7 mouse cellular contexts compared by ENCODE assay signal in genomic region chr10:127091507-127092396, GRCm38 (mm10). TPM values are rescaled to one million over a fixed set of nuclear protein-coding genes. Genes with fewer than 3 reads are reported as not detected.
DNase-seq lines count a peak whose midpoint lies in the region; ATAC-seq and TF ChIP-seq lines count a peak whose summit lies in the region.

No protein-coding gene starts in this region.

- no peak for TF ChIP-seq CTCF in olfactory bulb, adult 2 months (IDR thresholded peaks at IDR 0.05; ENCODE audit: insufficient read depth, low read depth, low read length)

- H3K4me1 ChIP-seq in hindbrain, embryonic 12.5 days: peaks cover 22% of the 10 kb centered on the region
- H3K4me1 ChIP-seq in liver, embryonic 13.5 days (replicated peaks): peaks cover 40% of the 10 kb centered on the region
- peaks cover 72% of the 10 kb centered on the region for H3K4me1 ChIP-seq in olfactory bulb, adult 2 months (ENCODE audit: control insufficient read depth, insufficient read depth, low read length)

- H3K9ac ChIP-seq in hindbrain, embryonic 12.5 days: peak overlapping the region; percentile 33
- H3K9ac ChIP-seq in liver, embryonic 13.5 days: no peak overlapping the region

- 9% methylated on average over 49 of the region's 51 CpGs for WGBS in hindbrain, embryonic 12.5 days
- WGBS in liver, embryonic 13.5 days (ENCODE audit: insufficient replicate concordance): 37% methylated on average over 51 of the region's 51 CpGs
- 12% methylated on average over 51 of the region's 51 CpGs for WGBS in olfactory bulb, adult 2 months

- no peaks in the 10 kb centered on the region for H3K9me3 ChIP-seq in hindbrain, embryonic 12.5 days (replicated peaks)
- H3K9me3 ChIP-seq in liver, embryonic 13.5 days (replicated peaks): no peaks in the 10 kb centered on the region

- peak; percentile 47 to 62 for DNase-seq in lung, adult 18-20 months
- no peak for DNase-seq in lung, postnatal 25 days (ENCODE audit: low spot score)
- peak; percentile 62 to 65 for DNase-seq in cerebellum, postnatal 10 days
- DNase-seq in liver, embryonic 13.5 days: peak; percentile 42

- peak; percentile 41; the same call in 1 of the 2 replicates for ATAC-seq in hindbrain, embryonic 12.5 days (ENCODE audit: low FRiP score)
- ATAC-seq in liver, embryonic 13.5 days (ENCODE audit: low read depth): peak; percentile 50
- no peak for ATAC-seq in inflammation-experienced regulatory T-cells, adult 6 months

- H3K4me2 ChIP-seq in hindbrain, embryonic 12.5 days (replicated peaks): peak overlapping the region; percentile 44
- H3K4me2 ChIP-seq in liver, embryonic 13.5 days: peak overlapping the region; percentile 44

- H3K27me3 ChIP-seq in hindbrain, embryonic 12.5 days: peaks cover 69% of the 10 kb centered on the region
- H3K27me3 ChIP-seq in liver, embryonic 13.5 days: peaks cover 35% of the 10 kb centered on the region

- TF ChIP-seq POLR2A in olfactory bulb, adult 2 months (IDR thresholded peaks at IDR 0.05; ENCODE audit: insufficient read depth, low read depth, low read length): no peak

- peak overlapping the region; percentile 18 for H3K4me3 ChIP-seq in hindbrain, embryonic 12.5 days
- H3K4me3 ChIP-seq in liver, embryonic 13.5 days (replicated peaks): no peak overlapping the region
- H3K4me3 ChIP-seq in olfactory bulb, adult 2 months (ENCODE audit: insufficient read depth, low read depth, low read length): peak overlapping the region; percentile 9

- peaks cover 30% of the 10 kb centered on the region for H3K36me3 ChIP-seq in hindbrain, embryonic 12.5 days
- peaks cover 22% of the 10 kb centered on the region for H3K36me3 ChIP-seq in liver, embryonic 13.5 days

- no peak overlapping the region for H3K27ac ChIP-seq in hindbrain, embryonic 12.5 days
- H3K27ac ChIP-seq in liver, embryonic 13.5 days: no peak overlapping the region
- H3K27ac ChIP-seq in olfactory bulb, adult 2 months (ENCODE audit: insufficient read depth, low read depth, low read length): 0 out of 2 replicates have a peak overlapping the region, but pooled peaks have one; percentile 32

RNA-seq across cellular contexts. Expression of gene Agap2, which starts 16.7 kb away (rescaled TPM):
- polyA plus RNA-seq in hindbrain, embryonic 12.5 days (2016; fragmentation: Nextera tagmentation; extraction: Ambion mirVana): 1.7 and 2.0 TPM in 2 replicates
- 0.41 and 0.85 TPM in 2 replicates for polyA plus RNA-seq in liver, embryonic 13.5 days (2015; fragmentation: Nextera tagmentation; extraction: Ambion mirVana)
- 219 TPM in 1 of 2 replicates, not detected in the other for polyA plus RNA-seq in olfactory bulb, adult 2 months (2012; ENCODE audit: insufficient read depth, insufficient read length, low replicate concordance, missing spikeins)
- 10 to 100 TPM; 25.9 to 32.1 (median 31.2) TPM for polyA plus RNA-seq in inflammation-experienced regulatory T-cells, adult 6 months (2017; shearing (Covaris generic))

RNA-seq across cellular contexts. Expression of gene Tspan31, which starts 21.7 kb away (rescaled TPM):
- 141 and 148 TPM in 2 replicates for polyA plus RNA-seq in hindbrain, embryonic 12.5 days (2016; fragmentation: Nextera tagmentation; extraction: Ambion mirVana)
- 69.4 and 77.7 TPM in 2 replicates for polyA plus RNA-seq in liver, embryonic 13.5 days (2015; fragmentation: Nextera tagmentation; extraction: Ambion mirVana)
- not detected in 2 replicates for polyA plus RNA-seq in olfactory bulb, adult 2 months (2012; ENCODE audit: insufficient read depth, insufficient read length, low replicate concordance, missing spikeins)
- polyA plus RNA-seq in inflammation-experienced regulatory T-cells, adult 6 months (2017; shearing (Covaris generic)): 100 to 1,000 TPM in 2 of 3 experiments, 10 to 100 TPM in 1; 97.8 to 134 (median 127) TPM

RNA-seq across cellular contexts. Expression of gene Cdk4, which starts 28.4 kb away (rescaled TPM):
- 1,725 and 1,814 TPM in 2 replicates for polyA plus RNA-seq in hindbrain, embryonic 12.5 days (2016; fragmentation: Nextera tagmentation; extraction: Ambion mirVana)
- polyA plus RNA-seq in liver, embryonic 13.5 days (2015; fragmentation: Nextera tagmentation; extraction: Ambion mirVana): 645 and 664 TPM in 2 replicates
- not detected in 2 replicates for polyA plus RNA-seq in olfactory bulb, adult 2 months (2012; ENCODE audit: insufficient read depth, insufficient read length, low replicate concordance, missing spikeins)
- polyA plus RNA-seq in inflammation-experienced regulatory T-cells, adult 6 months (2017; shearing (Covaris generic)): 100 to 1,000 TPM; 284 to 347 (median 295) TPM

RNA-seq across cellular contexts. Expression of gene Os9, which starts 29.2 kb away (rescaled TPM):
- polyA plus RNA-seq in hindbrain, embryonic 12.5 days (2016; fragmentation: Nextera tagmentation; extraction: Ambion mirVana): 118 TPM in 2 replicates
- 45.6 and 49.0 TPM in 2 replicates for polyA plus RNA-seq in liver, embryonic 13.5 days (2015; fragmentation: Nextera tagmentation; extraction: Ambion mirVana)
- 124 TPM in 1 of 2 replicates, not detected in the other for polyA plus RNA-seq in olfactory bulb, adult 2 months (2012; ENCODE audit: insufficient read depth, insufficient read length, low replicate concordance, missing spikeins)
- 10 to 100 TPM; 61.9 to 81.5 (median 75.8) TPM for polyA plus RNA-seq in inflammation-experienced regulatory T-cells, adult 6 months (2017; shearing (Covaris generic))

RNA-seq across cellular contexts. Expression of gene March9, which starts 31.8 kb away (rescaled TPM):
- 5.4 and 6.1 TPM in 2 replicates for polyA plus RNA-seq in hindbrain, embryonic 12.5 days (2016; fragmentation: Nextera tagmentation; extraction: Ambion mirVana)
- polyA plus RNA-seq in liver, embryonic 13.5 days (2015; fragmentation: Nextera tagmentation; extraction: Ambion mirVana): 0.07 TPM in 1 of 2 replicates, not detected in the other
- polyA plus RNA-seq in olfactory bulb, adult 2 months (2012; ENCODE audit: insufficient read depth, insufficient read length, low replicate concordance, missing spikeins): not detected in 2 replicates
- polyA plus RNA-seq in inflammation-experienced regulatory T-cells, adult 6 months (2017; shearing (Covaris generic)): under 1 TPM; 0.35 to 0.84 (median 0.72) TPM
